Mouse (Mus musculus) embryonic facial prominence, embryonic 12.5 days (tissue): ENCODE measurements around the gene Atxn2. TPM values are rescaled to one million over a fixed set of nuclear protein-coding genes. Genes with fewer than 3 reads are reported as not detected.

Experiments
- ATAC-seq: fragments of 200-750 bp; cut with Nextera tagmentation; 2 replicates; pipeline ENCODE4 v1.8.0; 2017; ENCODE audit not compliant: insufficient number of reproducible peaks, insufficient read depth, low FRiP score, low TSS enrichment
- H3K27ac ChIP-seq: fragments of 300-500 bp; sonication (generic); 2 replicates; pipeline ENCODE4 v1.5.1; 2016; ENCODE audit warnings: mild to moderate bottlenecking
- H3K27me3 ChIP-seq: fragments of 300-500 bp; sonication (generic); 2 replicates; pipeline ENCODE4 v1.6.1; 2016; ENCODE audit warnings: mild to moderate bottlenecking, moderate library complexity
- H3K36me3 ChIP-seq: fragments of 300-500 bp; sonication (generic); 2 replicates; pipeline ENCODE4 v1.6.1; 2016; ENCODE audit warnings: mild to moderate bottlenecking
- H3K4me1 ChIP-seq: fragments of 300-500 bp; sonication (generic); 2 replicates; pipeline ENCODE4 v1.6.1; 2016
- H3K4me2 ChIP-seq: fragments of 300-500 bp; sonication (generic); replicated peaks from 2 replicates; pipeline ENCODE4 v1.6.1; 2016; ENCODE audit warnings: mild to moderate bottlenecking, moderate library complexity
- H3K4me3 ChIP-seq: fragments of 300-500 bp; sonication (generic); 2 replicates; pipeline ENCODE4 v1.5.1; 2016; ENCODE audit warnings: mild to moderate bottlenecking
- H3K9ac ChIP-seq: fragments of 300-500 bp; sonication (generic); 2 replicates; pipeline ENCODE4 v1.6.1; 2016; ENCODE audit warnings: mild to moderate bottlenecking, moderate library complexity
- H3K9me3 ChIP-seq: fragments of 300-500 bp; sonication (generic); 2 replicates; pipeline ENCODE4 v1.6.1; 2016; ENCODE audit warnings: mild to moderate bottlenecking, moderate library complexity
- WGBS: fragments of 180-500 bp; shearing (Covaris S2); methylation state at CpG from one replicate; pipeline ENCODE4 v1.1.7; 2016; 5-methylcytosine and 5-hydroxymethylcytosine counted together
- polyA plus RNA-seq: library from polyadenylated mRNA; unstranded; fragments of >200 nt; fragmentation: Nextera tagmentation; extraction: Ambion mirVana; gene quantifications from 2 replicates; pipeline ENCODE4 v1.2.1, GENCODE M21; 2016

Gene Atxn2
- polyA plus RNA-seq, 1 experiment from 2014 or later: 72.3 TPM

DNA sequence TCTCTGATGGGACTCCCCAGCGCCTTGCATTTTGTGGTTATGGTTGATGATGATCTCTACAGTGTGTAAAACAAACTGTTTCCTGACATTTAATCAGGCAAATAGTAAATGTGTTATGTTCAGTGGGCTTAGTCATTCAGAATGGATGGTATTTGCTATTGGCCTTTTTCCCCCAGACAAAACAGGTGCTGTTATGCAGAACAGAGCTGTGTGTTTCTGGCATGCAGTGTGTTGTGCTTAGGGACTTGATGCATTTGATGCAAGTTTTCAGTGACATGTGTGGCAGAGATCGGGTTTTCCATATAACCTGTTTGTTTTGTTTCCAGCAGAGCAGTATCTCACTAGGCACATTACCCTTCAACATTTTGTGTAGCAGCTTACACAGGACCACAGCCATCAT, 56.4 kb downstream of the Atxn2 start:
- H3K9ac ChIP-seq: no peak overlapping the region
- H3K36me3 ChIP-seq: peaks cover 20% of the 10 kb centered on the region
- no peak overlapping the region for H3K4me2 ChIP-seq
- H3K9me3 ChIP-seq: no peaks in the 10 kb centered on the region
- no peaks in the 10 kb centered on the region for H3K27me3 ChIP-seq
- WGBS: 83% methylated on average over 2 of the region's 2 CpGs
- no peaks in the 10 kb centered on the region for H3K4me1 ChIP-seq
- no peak for ATAC-seq
- no peak overlapping the region for H3K27ac ChIP-seq
- no peak overlapping the region for H3K4me3 ChIP-seq

DNA sequence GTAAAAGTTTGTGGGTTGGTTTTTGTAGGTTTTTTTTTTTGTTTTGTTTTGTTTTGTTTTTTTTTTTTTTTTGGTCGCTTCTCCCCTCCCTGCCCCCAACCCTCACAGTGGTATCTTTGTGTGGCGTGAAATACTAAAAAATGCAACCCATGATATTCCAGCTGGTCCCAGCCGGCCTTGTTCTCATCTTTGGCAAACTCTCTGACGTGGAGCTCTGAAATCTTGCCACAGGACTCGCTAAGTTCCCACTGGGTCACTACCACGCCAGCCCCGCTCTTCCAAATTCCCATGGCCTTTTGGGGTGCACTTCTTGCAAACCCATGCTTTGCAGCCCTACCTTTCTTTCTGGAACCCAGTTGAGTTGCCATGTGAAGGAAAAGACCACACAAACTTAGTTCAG, 58.7 kb downstream of the Atxn2 start:
- peaks cover 39% of the 10 kb centered on the region for H3K36me3 ChIP-seq
- no peak for ATAC-seq
- 84% methylated on average over 7 of the region's 7 CpGs for WGBS

DNA sequence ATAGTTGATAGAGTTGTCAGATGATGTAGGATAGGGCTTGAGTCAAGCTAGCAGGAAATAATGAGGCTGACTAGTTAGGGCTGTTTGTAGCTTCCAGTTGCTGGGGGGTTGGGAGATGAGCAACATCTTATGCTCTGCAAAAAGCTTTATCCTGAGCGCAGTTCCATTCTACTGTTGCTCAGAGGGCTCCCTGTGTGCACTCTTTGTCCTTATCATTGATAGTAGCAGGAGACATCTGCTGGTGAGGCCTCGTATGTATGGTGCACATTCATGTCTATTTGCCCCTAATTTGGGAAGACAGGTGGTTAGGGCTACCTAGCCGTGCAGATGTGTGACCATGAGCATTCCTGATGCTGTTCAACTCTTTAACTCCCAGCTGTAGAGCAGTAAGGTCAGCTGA, 60.5 kb downstream of the Atxn2 start:
- 95% methylated on average over 3 of the region's 3 CpGs for WGBS
- Histone ChIP-seq H3K27ac (no peak overlapping the region), H3K36me3 (peaks cover 49% of the 10 kb centered on the region), H3K4me1 (no peaks in the 10 kb centered on the region), H3K9ac (no peak overlapping the region), H3K4me2 (no peak overlapping the region), H3K4me3 (no peak overlapping the region), H3K9me3 (no peaks in the 10 kb centered on the region), H3K27me3 (no peaks in the 10 kb centered on the region)
- ATAC-seq: no peak

More for the DNA sequence above, 58.7 kb downstream of the Atxn2 start:
- no peak overlapping the region for H3K9ac ChIP-seq
- no peaks in the 10 kb centered on the region for H3K4me1 ChIP-seq
- H3K9me3 ChIP-seq: no peaks in the 10 kb centered on the region
- no peak overlapping the region for H3K27ac ChIP-seq
- no peak overlapping the region for H3K4me2 ChIP-seq
- H3K27me3 ChIP-seq: no peaks in the 10 kb centered on the region
- no peak overlapping the region for H3K4me3 ChIP-seq

DNA sequence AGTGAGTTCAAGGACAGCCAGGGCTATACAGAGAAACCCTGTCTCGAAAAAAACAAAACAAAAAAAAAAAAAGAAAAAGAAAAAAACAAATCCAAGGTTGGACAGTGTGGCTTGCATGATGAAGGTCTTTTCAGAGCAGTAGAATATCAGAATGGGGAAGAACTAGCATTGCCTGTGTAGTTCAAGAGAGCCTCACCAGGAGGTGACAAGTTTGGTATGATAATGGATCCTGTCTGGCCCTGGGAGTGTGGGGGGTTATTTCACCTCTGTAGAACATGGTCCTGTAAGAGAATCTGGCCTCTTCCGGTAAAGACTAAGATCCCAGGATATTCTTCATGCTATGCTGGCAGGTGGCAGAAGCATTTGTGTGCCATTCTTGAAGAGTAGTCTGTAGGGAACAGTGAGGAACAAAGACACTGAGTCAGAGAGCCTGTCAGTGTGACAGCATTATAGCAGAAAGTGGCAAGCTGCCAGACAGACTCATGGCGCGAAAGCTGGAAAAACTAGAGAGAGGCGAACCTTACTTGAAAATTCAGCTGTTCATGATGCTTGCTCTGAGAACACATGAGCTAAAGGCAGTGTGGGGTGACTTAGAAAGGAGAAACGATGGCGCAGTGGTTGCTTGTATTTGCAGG, 67.5 kb downstream of the Atxn2 start:
- Histone ChIP-seq H3K36me3 (peaks cover 70% of the 10 kb centered on the region), H3K27ac (no peak overlapping the region), H3K4me2 (no peak overlapping the region), H3K27me3 (no peaks in the 10 kb centered on the region), H3K4me3 (no peak overlapping the region), H3K4me1 (no peaks in the 10 kb centered on the region), H3K9ac (no peak overlapping the region), H3K9me3 (no peaks in the 10 kb centered on the region)
- no peak for ATAC-seq
- WGBS: 86% methylated on average over 7 of the region's 7 CpGs

DNA sequence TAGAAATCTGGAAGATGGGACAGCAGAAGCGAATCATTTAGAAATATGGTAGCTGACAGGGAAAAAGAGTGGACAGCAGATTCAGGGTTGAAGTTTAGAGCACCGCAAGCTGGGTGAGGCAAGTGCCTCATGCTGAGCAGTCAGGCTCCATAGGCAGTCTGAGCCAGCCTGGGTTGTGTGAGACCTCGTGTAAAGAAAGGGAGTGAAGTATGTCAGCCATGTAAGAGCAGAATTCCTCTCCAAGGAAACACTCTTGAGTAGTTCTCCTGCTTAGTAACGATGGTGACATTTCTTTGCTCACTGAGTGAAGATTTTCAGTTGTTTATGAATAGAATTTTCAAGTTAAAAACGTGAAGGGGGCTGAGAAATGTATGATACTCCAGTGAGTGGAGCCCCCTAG, 69.0 kb downstream of the Atxn2 start:
- H3K4me2 ChIP-seq: no peak overlapping the region

DNA sequence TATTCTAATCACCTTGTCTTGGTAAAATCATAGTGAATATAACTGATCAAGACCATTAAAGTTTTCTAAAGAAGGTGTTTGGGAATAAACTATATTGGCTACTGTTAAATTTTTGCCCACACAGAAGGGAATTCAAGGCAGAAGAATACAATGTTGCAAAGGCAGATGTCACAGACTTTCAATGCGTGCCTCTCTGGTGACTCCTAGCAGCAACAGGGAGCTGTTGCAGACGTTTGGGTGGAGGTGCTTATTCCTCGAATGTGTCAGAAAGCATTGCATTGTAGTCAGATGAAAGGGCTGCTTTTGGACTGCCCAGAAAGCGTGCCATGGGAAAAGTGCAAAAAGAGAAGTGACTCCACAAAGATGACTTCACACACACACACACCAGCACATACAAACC, 71.3 kb downstream of the Atxn2 start:
- H3K4me1 ChIP-seq: no peaks in the 10 kb centered on the region
- H3K9me3 ChIP-seq: no peaks in the 10 kb centered on the region
- no peak overlapping the region for H3K9ac ChIP-seq
- peaks cover 76% of the 10 kb centered on the region for H3K36me3 ChIP-seq
- no peaks in the 10 kb centered on the region for H3K27me3 ChIP-seq
- no peak overlapping the region for H3K4me2 ChIP-seq
- no peak overlapping the region for H3K27ac ChIP-seq
- 58% methylated on average over 4 of the region's 4 CpGs for WGBS
- no peak overlapping the region for H3K4me3 ChIP-seq
- no peak for ATAC-seq

More for the DNA sequence above, 69.0 kb downstream of the Atxn2 start:
- no peaks in the 10 kb centered on the region for H3K9me3 ChIP-seq
- H3K9ac ChIP-seq: no peak overlapping the region
- no peak overlapping the region for H3K4me3 ChIP-seq
- H3K27me3 ChIP-seq: no peaks in the 10 kb centered on the region
- H3K36me3 ChIP-seq: peaks cover 71% of the 10 kb centered on the region
- no peak for ATAC-seq
- WGBS: 84% methylated on average over 5 of the region's 5 CpGs
- H3K4me1 ChIP-seq: no peaks in the 10 kb centered on the region
- H3K27ac ChIP-seq: no peak overlapping the region

DNA sequence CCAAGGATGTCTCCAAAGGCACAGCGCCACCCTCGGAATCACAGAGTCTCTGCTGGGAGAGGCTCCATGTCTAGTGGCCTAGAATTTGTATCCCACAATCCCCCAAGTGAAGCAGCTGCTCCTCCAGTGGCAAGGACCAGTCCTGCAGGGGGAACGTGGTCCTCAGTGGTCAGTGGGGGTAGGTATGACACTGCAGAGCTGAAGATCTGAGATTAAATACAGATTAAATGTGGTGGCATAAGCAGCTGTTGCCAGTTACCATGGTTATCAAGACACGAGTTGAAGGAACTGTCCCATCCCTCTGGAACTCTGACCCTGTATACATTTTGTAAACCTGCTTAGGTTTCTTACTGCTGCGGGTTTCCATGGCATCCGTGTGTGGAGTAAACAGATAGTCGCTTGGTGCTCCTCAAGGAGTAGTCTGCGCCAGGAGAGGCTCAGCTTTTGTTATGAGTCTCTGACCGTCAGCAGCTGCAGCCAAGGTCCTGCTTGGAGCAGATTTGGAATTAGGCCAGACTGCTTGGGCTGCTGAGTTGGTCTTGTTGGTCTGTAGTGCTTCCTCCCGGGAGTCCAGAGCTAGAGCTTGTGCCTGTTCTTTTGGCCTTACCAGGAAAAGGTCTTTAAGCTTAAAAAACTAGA, 72.8 kb downstream of the Atxn2 start:
- WGBS: 81% methylated on average over 10 of the region's 10 CpGs
- Histone ChIP-seq H3K4me3 (no peak overlapping the region), H3K4me2 (no peak overlapping the region), H3K9me3 (no peaks in the 10 kb centered on the region), H3K4me1 (no peaks in the 10 kb centered on the region), H3K27me3 (no peaks in the 10 kb centered on the region), H3K27ac (no peak overlapping the region), H3K36me3 (peaks cover 70% of the 10 kb centered on the region), H3K9ac (no peak overlapping the region)
- ATAC-seq: no peak

DNA sequence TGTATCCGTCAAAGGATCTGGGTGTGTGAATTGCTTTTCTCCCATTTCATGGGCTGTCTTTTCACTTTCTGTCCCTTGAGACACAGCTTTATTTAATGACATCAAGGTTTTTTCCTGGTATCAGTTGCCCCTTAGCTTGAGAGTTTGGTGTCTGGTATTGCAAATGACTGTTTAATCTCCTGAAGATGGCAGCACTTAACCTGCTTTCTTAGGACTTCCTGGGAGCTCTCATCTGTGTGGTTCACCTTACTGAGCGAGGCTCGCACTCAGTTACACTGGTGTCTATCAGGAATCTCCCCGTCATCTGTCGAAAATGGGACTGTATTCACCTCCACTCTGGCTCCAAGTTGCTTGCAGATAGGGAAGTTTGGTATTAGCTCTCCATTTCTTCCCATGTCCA, 79.9 kb downstream of the Atxn2 start:
- WGBS: 89% methylated on average over 5 of the region's 5 CpGs
- no peak overlapping the region for H3K4me2 ChIP-seq
- H3K27ac ChIP-seq: no peak overlapping the region
- H3K4me1 ChIP-seq: no peaks in the 10 kb centered on the region
- no peaks in the 10 kb centered on the region for H3K27me3 ChIP-seq
- H3K4me3 ChIP-seq: no peak overlapping the region
- ATAC-seq: no peak
- peaks cover 58% of the 10 kb centered on the region for H3K36me3 ChIP-seq
- H3K9me3 ChIP-seq: no peaks in the 10 kb centered on the region
- no peak overlapping the region for H3K9ac ChIP-seq

DNA sequence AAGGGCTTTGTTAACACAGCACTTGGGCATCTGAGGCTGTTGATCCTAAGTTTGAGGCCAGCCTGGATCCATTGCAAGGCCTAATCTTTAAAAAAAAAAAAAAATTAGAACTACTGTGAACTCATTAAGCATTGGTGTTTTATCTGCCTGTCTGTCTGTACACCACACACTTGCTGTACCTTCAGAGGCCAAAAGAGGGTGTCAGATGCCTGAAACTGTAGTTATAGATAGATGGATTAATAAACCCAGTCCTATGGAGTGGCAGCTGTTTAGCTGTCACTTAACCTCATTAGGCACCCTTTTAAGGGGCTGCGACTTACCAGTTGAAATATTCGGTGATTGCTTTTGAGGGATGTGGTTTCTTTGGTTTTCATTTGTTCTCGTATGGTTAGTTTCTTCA, 84.7 kb downstream of the Atxn2 start:
- no peak for ATAC-seq
- Histone ChIP-seq H3K36me3 (peaks cover 70% of the 10 kb centered on the region), H3K9ac (no peak overlapping the region), H3K9me3 (no peaks in the 10 kb centered on the region), H3K4me2 (no peak overlapping the region), H3K4me3 (no peak overlapping the region), H3K27ac (no peak overlapping the region), H3K4me1 (no peaks in the 10 kb centered on the region), H3K27me3 (no peaks in the 10 kb centered on the region)
- 88% methylated on average over 3 of the region's 3 CpGs for WGBS

DNA sequence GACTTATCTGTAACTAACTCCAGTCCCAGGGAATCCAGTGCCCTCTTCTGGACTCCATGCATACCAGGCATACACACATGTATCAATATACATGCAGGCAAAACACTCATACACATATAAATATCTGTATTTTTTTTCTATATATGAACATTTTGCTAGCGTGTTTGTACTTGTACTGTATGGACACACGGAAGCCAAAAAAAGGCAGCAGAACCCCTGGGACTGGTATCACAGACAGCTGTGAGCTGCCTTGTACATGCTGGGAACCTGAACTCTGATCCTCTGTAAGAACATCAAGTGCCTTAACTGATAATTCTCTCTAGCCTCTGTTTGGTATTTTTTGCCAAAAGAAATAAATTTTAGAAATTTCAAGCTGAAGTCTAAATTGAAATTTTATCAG, 87.3 kb downstream of the Atxn2 start:
- 96% methylated on average over 2 of the region's 2 CpGs for WGBS
- Histone ChIP-seq H3K9ac (no peak overlapping the region), H3K4me2 (no peak overlapping the region), H3K36me3 (peaks cover 75% of the 10 kb centered on the region), H3K27ac (no peak overlapping the region), H3K4me3 (no peak overlapping the region), H3K9me3 (no peaks in the 10 kb centered on the region), H3K27me3 (no peaks in the 10 kb centered on the region), H3K4me1 (no peaks in the 10 kb centered on the region)
- ATAC-seq: no peak

DNA sequence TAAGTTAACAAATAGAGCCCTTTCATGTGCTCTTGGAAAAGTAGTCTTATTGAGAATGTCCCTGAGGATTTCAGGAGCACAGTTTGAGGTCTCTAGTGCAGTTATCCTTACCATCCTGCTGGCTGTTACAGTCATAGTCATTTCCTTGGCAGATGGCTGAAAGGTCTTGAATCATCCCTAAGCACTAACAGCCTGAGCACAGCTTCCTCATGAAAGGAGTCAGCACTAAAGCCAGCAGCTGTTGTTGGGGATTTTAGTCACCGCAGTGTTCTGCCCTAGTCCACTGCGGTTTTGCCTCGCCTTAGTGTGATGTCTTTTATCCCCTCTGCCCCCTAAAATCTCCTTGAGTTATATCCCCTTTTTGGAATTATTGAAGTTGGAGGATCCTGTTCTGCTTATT, 96.0 kb downstream of the Atxn2 start:
- WGBS: 90% methylated on average over 3 of the region's 3 CpGs

DNA sequence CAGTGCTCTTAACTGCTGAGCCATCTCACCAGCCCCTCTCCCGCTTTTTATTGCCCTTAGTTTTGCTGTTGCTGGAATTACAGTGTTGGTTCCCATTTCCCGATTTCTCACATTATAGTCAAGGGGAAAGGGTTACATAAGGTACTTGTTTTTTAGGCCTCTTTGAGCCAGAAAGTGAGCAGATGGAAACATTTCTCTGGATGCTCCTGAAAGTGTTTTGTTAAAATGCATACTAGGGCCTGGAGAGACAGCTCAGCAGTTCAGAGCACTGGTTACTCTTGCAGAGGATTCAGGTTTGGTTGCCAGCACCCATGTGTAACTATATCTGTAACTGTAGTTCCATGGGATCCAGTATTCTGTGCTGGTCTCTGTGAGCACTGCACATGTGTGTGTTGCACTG, 97.1 kb downstream of the Atxn2 start:
- H3K4me1 ChIP-seq: no peaks in the 10 kb centered on the region
- H3K9me3 ChIP-seq: no peaks in the 10 kb centered on the region
- no peak overlapping the region for H3K4me3 ChIP-seq
- H3K4me2 ChIP-seq: no peak overlapping the region
- H3K9ac ChIP-seq: no peak overlapping the region
- H3K36me3 ChIP-seq: peaks cover 50% of the 10 kb centered on the region
- no peak overlapping the region for H3K27ac ChIP-seq
- no peaks in the 10 kb centered on the region for H3K27me3 ChIP-seq
- WGBS: 86% methylated on average over 2 of the region's 2 CpGs
- no peak for ATAC-seq

More for the DNA sequence above, 96.0 kb downstream of the Atxn2 start:
- Histone ChIP-seq H3K9ac (no peak overlapping the region), H3K27me3 (no peaks in the 10 kb centered on the region), H3K36me3 (peaks cover 48% of the 10 kb centered on the region), H3K4me3 (no peak overlapping the region), H3K4me1 (no peaks in the 10 kb centered on the region), H3K27ac (no peak overlapping the region), H3K9me3 (no peaks in the 10 kb centered on the region), H3K4me2 (no peak overlapping the region)
- no peak for ATAC-seq
